Mouse (Mus musculus) heart, embryonic 14.5 days (tissue): Measurements from ENCODE around the gene Tmem132c. TPM values are rescaled to one million over a fixed set of nuclear protein-coding genes. Genes with fewer than 3 reads are reported as not detected.

ENCODE experiments used
- ATAC-seq: fragments of 200-750 bp; cut with Nextera tagmentation; 2 replicates; pipeline ENCODE4 v1.8.0; 2017; ENCODE audit warnings: low read depth, moderate TSS enrichment; ENCODE audit not compliant: insufficient number of reproducible peaks, insufficient read depth, low FRiP score
- H3K27ac ChIP-seq, 2 experiments: fragments of 200-500 bp in 1 of 2; fragments of 300-500 bp in 1 of 2; sonication (generic) in 1 of 2; replicated peaks in 1 of 2; 2 replicates each; pipeline ENCODE4 v1.5.1; 2012 to 2014; ENCODE audit warnings: low read depth in 2 of 2, low read length in 2 of 2, control low read depth in 1 of 2, mild to moderate bottlenecking in 1 of 2, mixed read lengths in 1 of 2; ENCODE audit not compliant: control insufficient read depth in 1 of 2, insufficient read depth in 1 of 2
- H3K27me3 ChIP-seq: fragments of 300-500 bp; sonication (generic); 2 replicates; pipeline ENCODE4 v1.6.1; 2014; ENCODE audit warnings: mild to moderate bottlenecking, low read length, control low read depth; ENCODE audit not compliant: control insufficient read depth, insufficient read depth
- H3K36me3 ChIP-seq: fragments of 300-500 bp; sonication (generic); 2 replicates; pipeline ENCODE4 v1.6.1; 2014; ENCODE audit warnings: mild to moderate bottlenecking, control low read depth, low read length, mixed read lengths; ENCODE audit not compliant: control insufficient read depth, insufficient read depth
- H3K4me1 ChIP-seq, 2 experiments: fragments of 200-500 bp in 1 of 2; fragments of 300-500 bp in 1 of 2; sonication (generic) in 1 of 2; 2 replicates each; pipeline ENCODE4 v1.6.1; 2012 to 2014; ENCODE audit warnings: low read length in 2 of 2, control low read depth in 1 of 2, mixed read lengths in 1 of 2; ENCODE audit not compliant: control insufficient read depth in 2 of 2, insufficient read depth in 2 of 2
- H3K4me2 ChIP-seq: fragments of 300-500 bp; sonication (generic); 2 replicates; pipeline ENCODE4 v1.6.1; 2014; ENCODE audit warnings: mild to moderate bottlenecking, low read length
- H3K4me3 ChIP-seq, 2 experiments: fragments of 200-500 bp in 1 of 2; fragments of 300-500 bp in 1 of 2; sonication (generic) in 1 of 2; 2 replicates each; pipeline ENCODE4 v1.5.1; 2012 to 2014; ENCODE audit warnings: low read length in 2 of 2, mild to moderate bottlenecking in 2 of 2, control low read depth in 1 of 2, low read depth in 1 of 2, moderate library complexity in 1 of 2; ENCODE audit not compliant: control insufficient read depth in 1 of 2, insufficient read depth in 1 of 2
- H3K9ac ChIP-seq: fragments of 300-500 bp; sonication (generic); 2 replicates; pipeline ENCODE4 v1.6.1; 2014; ENCODE audit warnings: mild to moderate bottlenecking, low read length
- H3K9me3 ChIP-seq: fragments of 300-500 bp; sonication (generic); 2 replicates; pipeline ENCODE4 v1.6.1; 2016; ENCODE audit warnings: low read length, control low read depth; ENCODE audit not compliant: control insufficient read depth
- WGBS: fragments of 180-500 bp; shearing (Covaris S2); extraction: QIAGEN DNeasy Blood & Tissue Kit; methylation state at CpG from one replicate; pipeline ENCODE4 v1.1.7; 2014; 5-methylcytosine and 5-hydroxymethylcytosine counted together
- polyA plus RNA-seq: library from polyadenylated mRNA; unstranded; fragments of >200 nt; fragmentation: Nextera tagmentation; extraction: Ambion mirVana; gene quantifications from 2 replicates; pipeline ENCODE4 v1.2.1, GENCODE M21; 2014

The Tmem132c gene
- polyA plus RNA-seq, 1 experiment from 2014 or later = 1.1 TPM

DNA sequence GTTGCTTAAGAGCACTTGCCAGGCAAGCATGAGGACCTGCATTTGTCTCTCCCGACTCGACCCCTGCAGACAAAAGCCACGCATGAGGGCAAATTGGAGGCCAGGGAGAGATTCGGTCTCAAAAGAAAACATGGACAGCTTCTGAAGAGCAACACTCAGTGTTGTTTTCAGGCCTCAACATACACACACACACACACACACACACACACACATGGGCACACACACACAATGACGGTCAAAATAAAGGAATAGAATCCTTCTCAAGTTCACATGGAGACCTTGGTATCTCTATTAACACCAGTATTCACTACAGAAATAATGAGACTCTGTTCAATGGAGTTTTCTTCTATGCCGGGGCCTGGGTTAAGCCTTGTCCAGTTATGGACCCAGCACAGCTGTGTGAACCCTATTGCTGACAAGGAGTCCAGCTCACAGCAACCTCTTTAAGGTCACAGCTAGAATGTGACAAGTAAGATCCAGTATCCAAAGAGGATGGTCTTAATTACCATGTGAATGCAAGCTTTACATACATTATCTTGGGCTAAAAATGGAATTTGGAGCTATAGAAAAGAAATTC is 325.6 kb downstream of the Tmem132c start:
- 75% methylated on average over 6 of the region's 6 CpGs for WGBS
- H3K27ac ChIP-seq = no peak overlapping the region
- ATAC-seq = no peak
- H3K36me3 ChIP-seq = no peaks in the 10 kb centered on the region
- H3K4me3 ChIP-seq = no peak overlapping the region
- no peak overlapping the region for H3K4me2 ChIP-seq
- H3K9me3 ChIP-seq = no peaks in the 10 kb centered on the region
- no peak overlapping the region for H3K9ac ChIP-seq
- H3K4me1 ChIP-seq = no peaks in the 10 kb centered on the region
- no peaks in the 10 kb centered on the region for H3K27me3 ChIP-seq

DNA sequence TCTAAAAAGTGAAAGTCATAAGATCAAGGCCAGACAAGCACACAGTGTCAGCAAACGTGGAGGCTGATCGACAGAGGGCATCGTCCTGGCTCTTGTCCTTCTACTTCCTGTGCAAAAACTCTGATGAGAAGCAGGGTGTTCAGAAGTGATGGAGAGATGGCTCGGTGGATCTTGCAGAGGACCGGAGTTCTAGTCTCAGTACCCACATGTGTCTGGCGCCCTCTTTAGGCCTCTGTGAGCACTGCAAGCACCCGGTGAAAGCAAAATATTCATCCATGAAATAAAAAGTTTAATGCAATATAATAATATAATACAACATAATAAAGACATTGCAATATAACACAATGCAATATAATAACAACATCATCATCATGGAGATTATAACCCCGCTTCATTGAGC is 335.8 kb downstream of the Tmem132c start:
- H3K4me3 ChIP-seq = no peak overlapping the region
- no peaks in the 10 kb centered on the region for H3K9me3 ChIP-seq
- H3K27me3 ChIP-seq = no peaks in the 10 kb centered on the region
- no peak overlapping the region for H3K27ac ChIP-seq
- no peaks in the 10 kb centered on the region for H3K36me3 ChIP-seq
- H3K4me1 ChIP-seq = no peaks in the 10 kb centered on the region
- WGBS = 55% methylated on average over 8 of the region's 8 CpGs
- H3K9ac ChIP-seq = no peak overlapping the region
- no peak for ATAC-seq
- H3K4me2 ChIP-seq = no peak overlapping the region

DNA sequence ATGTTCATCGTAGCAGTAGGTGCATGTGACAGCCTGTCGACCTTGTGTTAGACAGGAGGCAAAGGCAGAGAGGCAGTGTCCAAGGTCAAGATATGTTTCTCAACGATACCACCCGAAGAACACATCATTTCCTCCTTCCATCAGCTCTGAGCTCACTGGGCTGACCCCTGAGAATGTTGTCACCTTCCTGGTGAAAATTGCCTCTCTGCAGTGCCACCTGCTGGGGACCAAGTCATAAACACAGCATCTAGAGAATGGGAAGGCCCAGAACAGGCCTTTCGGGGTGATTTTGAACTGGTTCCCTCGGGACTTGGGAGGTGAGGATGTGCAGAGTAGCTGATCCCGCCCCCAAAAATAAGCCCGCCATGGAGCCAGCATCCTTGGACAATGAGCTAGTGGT is 342.1 kb downstream of the Tmem132c start:
- no peak overlapping the region for H3K4me2 ChIP-seq
- ATAC-seq = no peak
- no peak overlapping the region for H3K9ac ChIP-seq
- H3K9me3 ChIP-seq = no peaks in the 10 kb centered on the region
- H3K27ac ChIP-seq = no peak overlapping the region
- H3K4me1 ChIP-seq = no peaks in the 10 kb centered on the region
- no peaks in the 10 kb centered on the region for H3K27me3 ChIP-seq
- H3K36me3 ChIP-seq = no peaks in the 10 kb centered on the region
- WGBS = 77% methylated on average over 8 of the region's 8 CpGs
- no peak overlapping the region for H3K4me3 ChIP-seq

DNA sequence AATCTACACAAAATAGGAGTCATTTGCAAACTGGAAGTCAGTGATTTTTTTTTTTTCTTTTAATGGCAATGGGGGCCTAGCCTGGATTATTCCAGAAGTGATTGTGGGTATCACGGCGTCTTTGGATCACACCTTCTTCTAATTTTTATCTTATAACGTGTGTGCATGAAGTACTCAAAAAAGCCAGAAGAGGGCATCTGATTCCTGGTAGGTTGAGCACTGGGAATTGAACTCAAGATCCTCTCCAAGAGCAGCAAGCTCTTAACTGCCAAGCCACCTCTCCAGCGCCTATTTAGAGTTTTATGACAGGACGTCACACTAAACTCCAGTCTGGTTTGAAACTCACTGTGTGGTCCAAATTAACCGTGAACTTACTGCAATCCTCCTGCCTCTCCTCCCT is 346.2 kb downstream of the Tmem132c start:
- H3K9me3 ChIP-seq = no peaks in the 10 kb centered on the region
- no peak overlapping the region for H3K27ac ChIP-seq
- no peaks in the 10 kb centered on the region for H3K27me3 ChIP-seq
- no peak overlapping the region for H3K4me2 ChIP-seq
- peaks cover 25% of the 10 kb centered on the region for H3K36me3 ChIP-seq
- WGBS = 70% methylated on average over 6 of the region's 6 CpGs
- no peak overlapping the region for H3K9ac ChIP-seq
- ATAC-seq = no peak
- no peaks in the 10 kb centered on the region for H3K4me1 ChIP-seq
- H3K4me3 ChIP-seq = no peak overlapping the region

DNA sequence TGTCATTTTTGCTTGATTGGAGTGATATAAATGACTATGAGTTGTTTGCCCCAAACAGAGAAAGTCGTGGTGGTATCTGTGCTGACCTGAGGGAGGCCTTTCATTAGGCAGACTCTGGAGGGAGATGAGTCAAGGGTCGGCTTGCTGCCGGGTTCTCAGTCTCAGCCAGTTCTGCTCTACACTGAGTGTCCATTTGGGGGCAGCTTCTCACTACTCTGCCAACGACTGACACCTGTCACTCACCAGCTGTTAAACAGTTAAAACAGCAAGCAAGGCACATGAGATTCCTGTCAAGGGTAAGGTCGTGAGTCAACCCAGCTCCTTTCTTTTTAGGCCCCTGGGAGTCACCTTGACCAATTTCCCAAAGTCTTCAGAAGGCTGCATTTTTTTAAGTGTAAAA is 350.8 kb downstream of the Tmem132c start:
- H3K4me2 ChIP-seq = no peak overlapping the region
- peaks cover 71% of the 10 kb centered on the region for H3K36me3 ChIP-seq
- no peaks in the 10 kb centered on the region for H3K4me1 ChIP-seq
- H3K9me3 ChIP-seq = no peaks in the 10 kb centered on the region
- H3K27me3 ChIP-seq = no peaks in the 10 kb centered on the region
- 64% methylated on average over 5 of the region's 5 CpGs for WGBS
- no peak overlapping the region for H3K9ac ChIP-seq
- H3K4me3 ChIP-seq = no peak overlapping the region
- H3K27ac ChIP-seq = no peak overlapping the region
- ATAC-seq = no peak

DNA sequence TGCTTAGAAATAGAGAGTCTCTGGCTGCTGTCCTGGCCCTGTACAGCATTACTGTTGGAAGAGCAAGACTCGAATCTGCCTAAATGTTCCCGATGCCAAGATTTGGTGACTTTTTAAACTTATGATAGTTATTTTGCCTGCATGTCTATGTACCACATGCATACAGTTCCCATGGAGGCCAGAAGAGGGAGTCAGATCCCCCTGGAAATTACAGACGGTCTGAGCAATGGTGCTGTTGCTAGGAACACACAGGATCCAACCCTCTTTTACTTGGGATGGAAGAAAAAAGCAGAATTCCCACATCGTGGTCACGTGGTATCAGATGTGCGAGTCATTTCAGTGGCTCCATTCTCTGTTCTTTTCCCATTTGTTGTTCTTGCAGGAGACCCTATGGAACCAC is 351.2 kb downstream of the Tmem132c start:
- no peaks in the 10 kb centered on the region for H3K9me3 ChIP-seq
- no peaks in the 10 kb centered on the region for H3K27me3 ChIP-seq
- ATAC-seq = no peak
- no peaks in the 10 kb centered on the region for H3K4me1 ChIP-seq
- H3K27ac ChIP-seq = no peak overlapping the region
- H3K36me3 ChIP-seq = peaks cover 75% of the 10 kb centered on the region
- no peak overlapping the region for H3K9ac ChIP-seq
- no peak overlapping the region for H3K4me2 ChIP-seq
- WGBS = 78% methylated on average over 6 of the region's 6 CpGs
- H3K4me3 ChIP-seq = no peak overlapping the region

DNA sequence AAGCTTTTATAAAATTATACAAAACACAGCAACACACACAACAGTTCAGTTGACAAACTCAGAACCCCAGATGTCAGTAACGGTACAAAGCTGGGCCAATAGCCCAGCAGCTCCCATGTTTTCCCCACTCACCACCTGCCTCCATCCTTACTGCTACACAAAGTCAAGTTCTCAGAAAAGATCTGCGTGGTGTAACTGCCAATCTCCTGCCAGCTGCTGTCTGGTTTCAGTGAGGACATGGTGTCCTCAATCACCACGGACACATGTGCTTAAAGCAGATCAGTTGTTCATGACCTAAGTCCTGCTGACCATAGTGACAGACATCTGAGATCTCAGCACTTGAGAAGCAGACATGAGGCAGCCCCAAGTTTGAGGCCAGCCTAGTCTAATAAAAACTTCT is 354.1 kb downstream of the Tmem132c start:
- no peaks in the 10 kb centered on the region for H3K4me1 ChIP-seq
- H3K4me3 ChIP-seq = no peak overlapping the region
- H3K27me3 ChIP-seq = no peaks in the 10 kb centered on the region
- H3K4me2 ChIP-seq = no peak overlapping the region
- H3K36me3 ChIP-seq = peaks cover 93% of the 10 kb centered on the region
- no peak overlapping the region for H3K9ac ChIP-seq
- H3K9me3 ChIP-seq = no peaks in the 10 kb centered on the region
- no peak for ATAC-seq
- WGBS = 87% methylated on average over 3 of the region's 3 CpGs
- H3K27ac ChIP-seq = no peak overlapping the region

DNA sequence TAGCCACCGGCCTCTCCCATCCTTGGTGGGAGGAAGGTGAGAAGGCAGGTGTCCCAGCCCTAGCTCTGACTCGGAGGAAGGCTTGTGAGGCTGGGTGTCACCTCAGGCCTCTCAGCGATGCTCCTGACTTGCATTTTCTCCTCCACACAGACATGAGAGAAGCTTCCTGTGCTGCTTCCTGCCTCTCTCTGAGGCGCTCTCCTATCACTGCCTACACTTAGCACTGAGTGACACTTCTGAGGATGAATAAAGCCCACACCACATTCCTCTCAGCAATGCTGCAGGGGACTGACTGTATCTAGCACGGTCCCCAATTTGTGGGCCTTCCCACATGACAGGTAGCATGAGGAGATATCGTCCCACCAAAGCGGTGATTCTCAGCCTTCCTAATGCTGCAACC is 355.3 kb downstream of the Tmem132c start:
- Histone ChIP-seq H3K27me3 (no peaks in the 10 kb centered on the region), H3K9me3 (no peaks in the 10 kb centered on the region), H3K9ac (no peak overlapping the region), H3K4me3 (no peak overlapping the region), H3K27ac (no peak overlapping the region), H3K4me2 (no peak overlapping the region), H3K4me1 (no peaks in the 10 kb centered on the region), H3K36me3 (peaks cover 100% of the 10 kb centered on the region)
- WGBS = 80% methylated on average over 7 of the region's 7 CpGs
- ATAC-seq = no peak
